Mouse (Mus musculus): ENCODE results near the gene Slc7a7. TPM values are rescaled to one million over a fixed set of nuclear protein-coding genes. Genes with fewer than 3 reads are reported as not detected.

The Slc7a7 gene
- total and polyA plus RNA-seq, 3 experiments: 4.6 to 22.0 (median 5.1) TPM

- TF ChIP-seq CTCF (IDR thresholded peaks at IDR 0.05) (peak; percentile 96), POLR2A (IDR thresholded peaks at IDR 0.05; ENCODE audit: insufficient read depth, low read depth, low read length) (no peak), EP300 (IDR thresholded peaks at IDR 0.05; ENCODE audit: insufficient read depth, low read depth, low read length) (0 out of 2 replicates have a peak, but pooled peaks have one; percentile 35)
- DNase-seq: peak; percentile 54 to 60
- no peaks in the 10 kb centered on the region for H3K27me3 ChIP-seq (ENCODE audit: control insufficient read depth, insufficient read depth, low read length)
- peak overlapping the region; percentile 58 for H3K9ac ChIP-seq (ENCODE audit: low read depth, low read length)
- no peaks in the 10 kb centered on the region for H3K79me2 ChIP-seq (replicated peaks; ENCODE audit: control insufficient read depth, insufficient read depth, low read length)
- intact Hi-C loops (cut with DNase I): loop anchor here (1.0 to 5.0 kb wide), 4 partner anchors 36 to 184 kb away; partner anchors contain the start of gene Oxa1l
- H3K4me3 ChIP-seq: no peak overlapping the region
- peaks cover 3% of the 10 kb centered on the region; the same call in 1 of the 2 replicates for H3K4me1 ChIP-seq (ENCODE audit: control insufficient read depth, insufficient read depth, low read length)
- H3K27ac ChIP-seq: peak overlapping the region; percentile 39
- 41% methylated on average over 2 of the region's 2 CpGs for WGBS
- no peaks in the 10 kb centered on the region for H3K36me3 ChIP-seq (ENCODE audit: control insufficient read depth, insufficient read depth, low read length)
Observed at GRCm38 (mm10) chr14:54412629-54413170, 4.9 kb downstream of the Slc7a7 start.

DNA sequence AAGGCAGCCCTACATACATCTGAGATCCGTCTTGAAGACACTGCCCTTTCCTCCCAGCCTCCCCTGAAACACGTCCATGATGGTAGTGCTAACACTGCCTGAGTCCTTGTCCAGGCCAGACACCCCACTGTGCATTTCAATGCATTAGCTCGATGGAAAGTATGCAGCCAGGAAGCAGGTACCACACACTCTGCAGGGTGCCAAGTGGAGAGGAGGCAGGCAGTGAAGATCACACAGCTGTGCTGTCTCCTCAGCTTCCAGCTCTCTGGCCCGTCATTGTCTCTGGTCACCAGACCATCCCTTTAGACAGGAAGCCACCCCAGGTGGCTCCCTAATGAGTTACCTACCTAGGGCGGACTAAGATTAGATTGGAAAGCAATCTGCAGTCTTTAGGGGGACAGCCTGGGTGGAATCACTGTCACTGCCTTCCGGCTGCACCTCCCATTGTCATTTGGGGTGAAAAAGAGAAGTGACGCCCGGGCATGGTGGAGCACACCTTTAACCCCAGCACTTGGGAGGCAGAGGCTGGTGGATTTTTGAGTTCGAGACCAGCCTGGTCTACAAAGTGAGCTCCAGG is 5.5 kb downstream of the Slc7a7 start:
- 63% methylated on average over 9 of the region's 9 CpGs for WGBS
- TF ChIP-seq CTCF (IDR thresholded peaks at IDR 0.05) (no peak), EP300 (IDR thresholded peaks at IDR 0.05; ENCODE audit: insufficient read depth, low read depth, low read length) (no peak), POLR2A (IDR thresholded peaks at IDR 0.05; ENCODE audit: insufficient read depth, low read depth, low read length) (no peak)
- no peak overlapping the region for H3K4me3 ChIP-seq
- intact Hi-C loops (cut with DNase I): loop anchor here (1.0 to 5.0 kb wide), 4 partner anchors 36 to 183 kb away; partner anchors contain the start of gene Oxa1l
- no peak overlapping the region for H3K27ac ChIP-seq
- H3K9ac ChIP-seq (ENCODE audit: low read depth, low read length): no peak overlapping the region
- H3K4me1 ChIP-seq (ENCODE audit: control insufficient read depth, insufficient read depth, low read length): peaks cover 3% of the 10 kb centered on the region; the same call in 1 of the 2 replicates
- no peak for DNase-seq
- no peaks in the 10 kb centered on the region for H3K79me2 ChIP-seq (replicated peaks; ENCODE audit: control insufficient read depth, insufficient read depth, low read length)
- no peaks in the 10 kb centered on the region for H3K27me3 ChIP-seq (ENCODE audit: control insufficient read depth, insufficient read depth, low read length)
- H3K36me3 ChIP-seq (ENCODE audit: control insufficient read depth, insufficient read depth, low read length): no peaks in the 10 kb centered on the region

DNA sequence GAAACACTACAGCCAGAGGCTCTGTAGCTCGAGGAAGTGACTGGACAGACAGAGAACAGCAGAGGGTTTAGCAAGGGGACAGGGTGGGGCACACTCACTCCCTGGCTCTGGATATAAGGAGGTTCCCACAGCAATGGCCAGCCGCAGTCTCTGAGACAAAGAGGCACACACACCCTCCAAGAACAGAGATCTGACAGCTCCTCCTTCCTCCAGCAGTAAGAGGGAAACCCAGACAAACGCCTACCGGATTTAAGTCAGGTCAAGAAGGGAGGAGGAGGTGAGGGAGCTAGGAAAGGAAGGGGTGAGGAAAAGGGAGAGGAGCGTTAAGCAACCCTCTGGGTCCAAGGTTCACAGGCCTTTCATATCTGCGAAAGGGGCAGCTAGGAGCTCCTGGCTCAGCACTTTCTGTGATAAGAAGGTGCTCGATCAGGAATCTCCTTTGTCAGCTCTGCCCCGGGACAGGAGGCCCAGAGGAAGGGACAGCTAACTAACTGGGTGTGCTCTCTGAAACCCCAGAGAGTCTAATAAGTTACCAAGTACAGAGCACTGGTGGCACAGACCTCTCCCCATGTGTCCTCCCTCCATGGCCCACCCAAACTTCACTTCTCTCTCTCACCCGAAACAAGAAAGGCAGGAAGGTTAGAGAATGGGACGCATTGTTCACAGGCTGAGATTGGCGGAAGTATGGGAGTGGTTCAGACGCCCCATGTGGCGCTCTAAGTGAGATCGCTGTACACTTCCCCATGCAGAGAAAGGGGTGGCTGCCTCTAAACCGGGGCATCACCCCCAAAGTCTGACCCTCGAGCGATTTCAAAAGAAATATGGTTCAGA is 7.4 kb downstream of the Slc7a7 start:
- Histone ChIP-seq H3K27ac (peak overlapping the region; percentile 82), H3K36me3 (ENCODE audit: control insufficient read depth, insufficient read depth, low read length) (no peaks in the 10 kb centered on the region), H3K27me3 (ENCODE audit: control insufficient read depth, insufficient read depth, low read length) (no peaks in the 10 kb centered on the region), H3K9ac (ENCODE audit: low read depth, low read length) (peak overlapping the region; percentile 33), H3K79me2 (replicated peaks; ENCODE audit: control insufficient read depth, insufficient read depth, low read length) (no peaks in the 10 kb centered on the region), H3K4me3 (peak overlapping the region; percentile 15; the same call in 1 of the 2 replicates), H3K4me1 (ENCODE audit: control insufficient read depth, insufficient read depth, low read length) (peaks cover 3% of the 10 kb centered on the region; the same call in 1 of the 2 replicates)
- intact Hi-C loops (cut with DNase I): loop anchor here (5.0 kb wide), 1 partner anchor 48 kb away; the partner anchor contains the start of gene Oxa1l
- DNase-seq: peak; percentile 52 to 65
- TF ChIP-seq POLR2A (IDR thresholded peaks at IDR 0.05; ENCODE audit: insufficient read depth, low read depth, low read length) (peak; percentile 43), CTCF (IDR thresholded peaks at IDR 0.05) (no peak)
- 32% methylated on average over 17 of the region's 17 CpGs for WGBS

GRCm38 (mm10) chr14:54409057-54409645 is 8.4 kb downstream of the Slc7a7 start:
- Histone ChIP-seq H3K79me2 (replicated peaks; ENCODE audit: control insufficient read depth, insufficient read depth, low read length) (no peaks in the 10 kb centered on the region), H3K4me3 (no peak overlapping the region), H3K27ac (peak overlapping the region; percentile 82), H3K36me3 (ENCODE audit: control insufficient read depth, insufficient read depth, low read length) (no peaks in the 10 kb centered on the region), H3K27me3 (ENCODE audit: control insufficient read depth, insufficient read depth, low read length) (no peaks in the 10 kb centered on the region), H3K9ac (ENCODE audit: low read depth, low read length) (peak overlapping the region; percentile 35; the same call in 1 of the 2 replicates), H3K4me1 (ENCODE audit: control insufficient read depth, insufficient read depth, low read length) (peaks cover 3% of the 10 kb centered on the region; the same call in 1 of the 2 replicates)
- intact Hi-C loops (cut with DNase I): no loop called here
- peak in 1 of 2 experiments; percentile 18 for DNase-seq
- WGBS: 48% methylated on average over 7 of the region's 7 CpGs
- TF ChIP-seq POLR2A (IDR thresholded peaks at IDR 0.05; ENCODE audit: insufficient read depth, low read depth, low read length): peak; percentile 30; the same call in 1 of the 2 replicates
- no peak for TF ChIP-seq EP300 (IDR thresholded peaks at IDR 0.05; ENCODE audit: insufficient read depth, low read depth, low read length)
- no peak for TF ChIP-seq CTCF (IDR thresholded peaks at IDR 0.05)

DNA sequence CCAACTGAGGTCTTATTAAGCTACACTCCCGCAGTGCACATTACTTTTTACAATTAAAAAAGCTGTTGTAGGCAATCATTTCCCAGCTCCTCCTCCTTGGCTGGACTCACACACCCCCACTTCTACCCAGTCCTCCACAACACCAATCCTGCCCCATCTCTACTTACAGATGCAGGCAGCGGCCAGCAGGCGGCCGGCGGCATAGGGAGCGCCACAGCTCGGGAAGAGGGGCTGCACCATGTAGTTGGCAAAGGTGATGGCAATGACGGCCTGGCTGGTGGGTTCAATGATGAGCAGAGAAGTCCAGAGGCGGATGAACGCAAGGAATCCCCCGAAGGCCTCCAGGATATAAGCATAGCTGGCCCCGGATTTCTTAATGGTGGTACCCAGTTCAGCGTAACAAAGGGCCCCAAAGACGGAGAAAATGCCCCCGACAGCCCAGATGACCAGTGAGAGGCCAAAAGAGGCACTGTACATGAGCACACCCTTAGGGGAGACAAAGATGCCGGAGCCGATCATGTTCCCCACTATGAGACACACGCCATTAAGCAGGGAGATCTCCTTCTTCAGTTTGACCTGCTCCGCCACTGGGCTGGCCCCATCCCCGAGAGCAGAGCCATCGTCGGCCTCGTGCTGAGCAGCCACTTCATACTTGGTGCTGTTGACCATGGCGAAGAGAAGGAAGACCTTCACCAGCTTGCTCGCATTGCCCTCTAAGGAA is 9.1 kb downstream of the Slc7a7 start:
- intact Hi-C loops (cut with DNase I): no loop called here
- WGBS: 80% methylated on average over 25 of the region's 25 CpGs
- Histone ChIP-seq H3K27ac (no peak overlapping the region; the same call in 1 of the 2 replicates), H3K4me1 (ENCODE audit: control insufficient read depth, insufficient read depth, low read length) (peaks cover 3% of the 10 kb centered on the region; the same call in 1 of the 2 replicates), H3K4me3 (no peak overlapping the region), H3K9ac (ENCODE audit: low read depth, low read length) (0 out of 2 replicates have a peak overlapping the region, but pooled peaks have one; percentile 32), H3K79me2 (replicated peaks; ENCODE audit: control insufficient read depth, insufficient read depth, low read length) (no peaks in the 10 kb centered on the region), H3K27me3 (ENCODE audit: control insufficient read depth, insufficient read depth, low read length) (no peaks in the 10 kb centered on the region), H3K36me3 (ENCODE audit: control insufficient read depth, insufficient read depth, low read length) (no peaks in the 10 kb centered on the region)
- peak in 1 of 2 experiments; percentile 18 for DNase-seq
- TF ChIP-seq CTCF (IDR thresholded peaks at IDR 0.05) (peak; percentile 31), EP300 (IDR thresholded peaks at IDR 0.05; ENCODE audit: insufficient read depth, low read depth, low read length) (no peak), POLR2A (IDR thresholded peaks at IDR 0.05; ENCODE audit: insufficient read depth, low read depth, low read length) (no peak)

Data from heart, adult 2 months (tissue).